Comparison of ENCODE assay signal across 19 mouse cellular contexts in the genomic region with DNA sequence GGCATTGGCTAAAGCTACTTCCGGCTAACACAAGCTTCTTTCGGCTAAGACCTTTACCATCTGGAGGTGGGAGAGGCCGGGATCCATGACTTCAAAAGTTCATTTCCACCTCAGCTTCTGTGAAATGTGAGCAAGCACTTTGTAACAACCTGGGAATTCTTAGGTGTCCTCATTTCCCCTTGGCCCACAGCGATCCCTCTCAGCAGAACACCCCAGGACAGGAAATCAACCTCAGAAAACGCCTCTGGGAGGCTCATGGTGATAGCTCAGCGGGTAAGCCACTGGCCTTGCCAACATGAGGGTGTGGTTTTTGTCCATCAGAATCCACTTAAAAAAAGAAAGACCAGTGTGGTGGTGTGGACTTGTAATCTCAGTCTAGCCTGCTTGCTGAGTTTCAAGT.
"Had no signal": no experiment of that assay in that cellular context is flagged by ENCODE, and none has a peak within 500 bp of the region (broad histone marks: within the 10 kb centered on the region; RNA-seq: fewer than 3 reads in every experiment).

No protein-coding gene starts in this region.

- ATAC-seq: liver, postnatal 0 days; lung, postnatal 0 days; midbrain, embryonic 13.5 days; midbrain, embryonic 15.5 days had no signal

- H3K4me1 ChIP-seq: lung, embryonic 15.5 days; neural tube, embryonic 12.5 days had no signal

- H3K4me3 ChIP-seq: lung, embryonic 15.5 days; megakaryocyte, embryonic 14.5 days; midbrain, embryonic 13.5 days; midbrain, embryonic 15.5 days; neural tube, embryonic 12.5 days had no signal

- H3K27ac ChIP-seq: lung, embryonic 15.5 days; macrophage; midbrain, embryonic 13.5 days; midbrain, embryonic 15.5 days; neural tube, embryonic 12.5 days had no signal

- DNase-seq: liver, postnatal 0 days; lung, adult 2 months; lung, postnatal 14 days; lung, postnatal 36 days; retina, postnatal 1 day; right cerebral cortex, adult 18-20 months; right cerebral cortex, postnatal 25 days; right cerebral cortex, postnatal 4 days; spleen, adult 18-20 months; thymus, adult 18-20 months; thymus, postnatal 14 days; thymus, postnatal 36 days had no signal
